Mouse (Mus musculus): ENCODE measurements at regions not wholly inside any gene's neighbourhood (a gene's known extent, or its start where the extent isn't known, plus 50 kb on each side); places are given as distances from the start of the nearest gene placed in this dataset.

DNA sequence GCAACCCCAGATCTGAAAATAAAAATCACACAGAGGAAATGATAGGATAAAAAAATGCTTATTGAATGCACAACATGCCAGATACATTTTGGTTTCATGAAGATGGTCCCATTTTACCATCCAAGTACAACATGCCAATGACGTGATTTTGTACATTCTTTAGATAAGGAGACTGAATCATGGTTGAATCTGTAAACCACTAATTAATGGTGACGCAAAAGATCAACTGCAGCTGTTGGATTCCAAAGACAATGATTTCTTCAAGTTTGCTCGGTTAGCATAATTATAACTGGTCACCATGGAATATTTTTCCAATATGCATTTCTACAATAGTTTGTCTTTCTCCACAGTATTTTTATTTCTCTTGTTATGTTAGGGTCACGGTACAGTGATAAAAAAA is 336.6 kb downstream of the Tmem182 start:
- H3K4me3 ChIP-seq (ENCODE audit: low read depth, low read length): no peak overlapping the region
- H3K9me3 ChIP-seq (replicated peaks; ENCODE audit: control insufficient read depth, insufficient read depth, low read length, poor library complexity, severe bottlenecking): no peaks in the 10 kb centered on the region
- no peak for TF ChIP-seq POLR2A (IDR thresholded peaks at IDR 0.05; ENCODE audit: insufficient read depth, low read length)
- no peak for TF ChIP-seq EP300 (IDR thresholded peaks at IDR 0.05; ENCODE audit: insufficient read depth, low read depth, low read length)
- TF ChIP-seq CTCF (IDR thresholded peaks at IDR 0.05; ENCODE audit: low read depth, low read length): no peak
- no peak overlapping the region for H3K9ac ChIP-seq (ENCODE audit: low read depth, poor library complexity, severe bottlenecking)
- 0 out of 2 replicates have a peak, but pooled peaks cover 1% of the 10 kb centered on the region for H3K27me3 ChIP-seq (ENCODE audit: control insufficient read depth, insufficient read depth, low read length, poor library complexity, severe bottlenecking)
- no peaks in the 10 kb centered on the region for H3K36me3 ChIP-seq (ENCODE audit: control insufficient read depth, insufficient read depth, low read length, poor library complexity, severe bottlenecking)
- no peaks in the 10 kb centered on the region for H3K4me1 ChIP-seq (ENCODE audit: control insufficient read depth, insufficient read depth, low read length)
- H3K27ac ChIP-seq (ENCODE audit: insufficient read depth, low read length): no peak overlapping the region

DNA sequence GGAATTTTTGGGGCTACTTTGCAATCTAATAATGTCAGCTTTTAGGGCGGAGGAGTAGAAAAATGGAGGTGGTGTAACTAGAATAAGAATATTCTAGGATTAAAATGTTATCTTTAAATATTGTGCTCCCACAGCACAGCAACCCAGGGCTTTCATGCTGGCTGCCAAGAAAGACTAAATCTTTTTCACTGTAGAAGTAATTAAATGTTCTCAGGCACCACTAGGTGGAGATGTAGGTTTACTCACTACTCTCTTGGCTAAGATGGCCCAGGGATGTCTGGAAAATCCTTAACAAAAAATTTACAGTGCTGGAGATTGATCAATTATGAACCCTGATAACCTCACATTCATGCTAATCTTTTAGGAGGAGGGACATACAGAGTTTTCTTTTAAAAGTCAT is 347.1 kb downstream of the Tmem182 start:
- Histone ChIP-seq H3K27me3 (ENCODE audit: control insufficient read depth, insufficient read depth, low read length, poor library complexity, severe bottlenecking) (no peaks in the 10 kb centered on the region), H3K4me3 (ENCODE audit: low read depth, low read length) (no peak overlapping the region), H3K9ac (ENCODE audit: low read depth, poor library complexity, severe bottlenecking) (no peak overlapping the region), H3K36me3 (ENCODE audit: control insufficient read depth, insufficient read depth, low read length, poor library complexity, severe bottlenecking) (no peaks in the 10 kb centered on the region), H3K4me1 (ENCODE audit: control insufficient read depth, insufficient read depth, low read length) (no peaks in the 10 kb centered on the region), H3K9me3 (replicated peaks; ENCODE audit: control insufficient read depth, insufficient read depth, low read length, poor library complexity, severe bottlenecking) (no peaks in the 10 kb centered on the region), H3K27ac (ENCODE audit: insufficient read depth, low read length) (no peak overlapping the region)
- no peak for TF ChIP-seq EP300 (IDR thresholded peaks at IDR 0.05; ENCODE audit: insufficient read depth, low read depth, low read length)
- peak; percentile 1 for TF ChIP-seq CTCF (IDR thresholded peaks at IDR 0.05; ENCODE audit: low read depth, low read length)

- H3K4me1 ChIP-seq (ENCODE audit: control insufficient read depth, insufficient read depth, low read length): no peaks in the 10 kb centered on the region
- no peak for TF ChIP-seq EP300 (IDR thresholded peaks at IDR 0.05; ENCODE audit: insufficient read depth, low read depth, low read length)
- no peak overlapping the region for H3K27ac ChIP-seq (ENCODE audit: insufficient read depth, low read length)
- H3K27me3 ChIP-seq (ENCODE audit: control insufficient read depth, insufficient read depth, low read length, poor library complexity, severe bottlenecking): no peaks in the 10 kb centered on the region
- no peaks in the 10 kb centered on the region for H3K9me3 ChIP-seq (replicated peaks; ENCODE audit: control insufficient read depth, insufficient read depth, low read length, poor library complexity, severe bottlenecking)
- H3K36me3 ChIP-seq (ENCODE audit: control insufficient read depth, insufficient read depth, low read length, poor library complexity, severe bottlenecking): no peaks in the 10 kb centered on the region
- H3K4me3 ChIP-seq (ENCODE audit: low read depth, low read length): no peak overlapping the region
- H3K9ac ChIP-seq (ENCODE audit: low read depth, poor library complexity, severe bottlenecking): no peak overlapping the region
These were observed 348.0 kb downstream of the Tmem182 start for GRCm38 (mm10) chr1:41153174-41153999.

DNA sequence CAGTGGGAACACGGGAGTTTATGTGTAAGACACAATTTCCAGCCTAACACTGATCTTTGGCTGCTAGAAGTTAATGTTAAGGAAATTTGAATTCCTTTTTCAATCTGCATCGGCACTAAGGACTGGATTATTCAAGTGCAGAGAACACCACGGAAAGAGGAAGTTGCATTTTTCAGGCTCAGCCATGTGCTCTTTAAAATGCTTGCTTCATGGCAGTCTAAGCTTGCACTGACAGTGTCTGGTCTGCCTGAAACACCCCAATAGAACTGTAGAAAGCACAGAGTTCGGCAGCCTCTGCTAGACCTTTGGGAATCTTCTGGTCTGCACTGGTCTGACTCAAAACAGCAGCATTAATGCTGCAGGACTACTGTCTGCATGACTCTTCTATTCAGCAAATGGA is 348.8 kb downstream of the Tmem182 start:
- Histone ChIP-seq H3K9ac (ENCODE audit: low read depth, poor library complexity, severe bottlenecking) (no peak overlapping the region), H3K27me3 (ENCODE audit: control insufficient read depth, insufficient read depth, low read length, poor library complexity, severe bottlenecking) (no peaks in the 10 kb centered on the region), H3K36me3 (ENCODE audit: control insufficient read depth, insufficient read depth, low read length, poor library complexity, severe bottlenecking) (no peaks in the 10 kb centered on the region), H3K27ac (ENCODE audit: insufficient read depth, low read length) (no peak overlapping the region), H3K4me3 (ENCODE audit: low read depth, low read length) (no peak overlapping the region), H3K9me3 (replicated peaks; ENCODE audit: control insufficient read depth, insufficient read depth, low read length, poor library complexity, severe bottlenecking) (0 out of 2 replicates have a peak, but pooled peaks cover 3% of the 10 kb centered on the region), H3K4me1 (ENCODE audit: control insufficient read depth, insufficient read depth, low read length) (no peaks in the 10 kb centered on the region)
- TF ChIP-seq POLR2A (IDR thresholded peaks at IDR 0.05; ENCODE audit: insufficient read depth, low read length): no peak
- no peak for TF ChIP-seq EP300 (IDR thresholded peaks at IDR 0.05; ENCODE audit: insufficient read depth, low read depth, low read length)
- no peak for TF ChIP-seq CTCF (IDR thresholded peaks at IDR 0.05; ENCODE audit: low read depth, low read length)

DNA sequence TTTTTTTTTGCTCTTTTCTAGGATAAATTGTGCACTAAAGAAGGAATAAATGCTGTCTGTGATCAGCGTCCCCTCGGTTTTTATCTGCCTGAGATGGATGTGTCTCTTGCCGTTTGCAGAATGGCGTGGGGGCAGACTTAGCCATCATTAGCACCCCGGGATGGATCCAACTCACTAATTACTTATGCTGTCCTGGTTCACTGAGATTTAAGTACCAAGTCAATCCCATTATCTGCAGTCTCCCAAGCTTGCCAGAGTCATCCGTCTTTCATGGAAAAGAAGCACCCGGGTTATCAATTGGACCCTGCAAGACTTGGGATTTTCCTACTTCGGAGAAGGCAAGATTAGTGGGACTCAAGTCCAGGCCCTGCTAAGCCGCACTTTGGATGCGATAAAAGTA is 351.5 kb downstream of the Tmem182 start:
- H3K36me3 ChIP-seq (ENCODE audit: control insufficient read depth, insufficient read depth, low read length, poor library complexity, severe bottlenecking): no peaks in the 10 kb centered on the region
- no peak overlapping the region for H3K27ac ChIP-seq (ENCODE audit: insufficient read depth, low read length)
- TF ChIP-seq POLR2A (IDR thresholded peaks at IDR 0.05; ENCODE audit: insufficient read depth, low read length) (no peak), CTCF (IDR thresholded peaks at IDR 0.05; ENCODE audit: low read depth, low read length) (no peak), EP300 (IDR thresholded peaks at IDR 0.05; ENCODE audit: insufficient read depth, low read depth, low read length) (no peak)
- 0 out of 2 replicates have a peak, but pooled peaks cover 3% of the 10 kb centered on the region for H3K9me3 ChIP-seq (replicated peaks; ENCODE audit: control insufficient read depth, insufficient read depth, low read length, poor library complexity, severe bottlenecking)
- no peaks in the 10 kb centered on the region for H3K4me1 ChIP-seq (ENCODE audit: control insufficient read depth, insufficient read depth, low read length)
- no peak overlapping the region for H3K4me3 ChIP-seq (ENCODE audit: low read depth, low read length)
- no peak overlapping the region for H3K9ac ChIP-seq (ENCODE audit: low read depth, poor library complexity, severe bottlenecking)
- no peaks in the 10 kb centered on the region for H3K27me3 ChIP-seq (ENCODE audit: control insufficient read depth, insufficient read depth, low read length, poor library complexity, severe bottlenecking)

DNA sequence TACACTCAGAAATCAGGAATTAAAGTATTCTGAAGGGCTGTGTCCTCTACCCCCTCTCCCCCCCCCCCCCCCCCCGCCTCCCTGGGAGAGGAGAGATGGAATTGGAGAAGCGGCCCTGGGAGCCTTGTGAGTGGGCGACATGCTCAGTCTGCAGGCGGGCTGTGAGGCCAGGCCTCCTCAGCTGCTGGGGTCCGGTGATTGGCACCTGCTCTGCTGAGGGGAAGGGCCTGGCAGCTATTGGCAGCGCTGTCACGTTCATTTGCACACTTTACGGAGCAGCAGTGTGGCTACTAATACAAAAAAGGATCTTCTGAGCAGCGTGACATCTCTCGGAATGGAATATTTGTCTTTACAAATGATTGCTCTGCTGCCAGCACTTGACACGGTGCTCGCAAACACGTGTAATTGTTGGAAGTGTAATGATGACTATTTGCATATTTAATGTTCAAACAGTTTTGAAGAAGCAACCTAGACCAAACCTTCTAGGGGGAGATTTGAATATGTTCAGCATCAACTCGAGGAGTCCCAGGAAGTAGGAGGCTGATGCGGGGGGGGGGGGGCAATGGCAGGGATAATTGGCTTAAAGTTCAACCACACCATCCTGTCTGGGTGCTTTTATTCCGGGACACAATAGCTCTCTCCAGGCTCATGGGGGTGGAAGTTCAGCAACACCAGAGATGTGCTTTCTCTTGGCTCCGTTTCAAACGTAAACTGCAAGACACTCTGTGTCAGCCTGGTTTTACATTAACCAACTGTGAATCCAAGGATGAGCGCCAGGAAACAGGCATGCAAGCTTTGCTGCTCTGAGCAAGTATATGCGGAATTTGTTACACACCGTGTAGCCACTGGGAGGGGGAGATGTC is 352.5 kb downstream of the Tmem182 start:
- TF ChIP-seq CTCF (IDR thresholded peaks at IDR 0.05; ENCODE audit: low read depth, low read length) (no peak), POLR2A (IDR thresholded peaks at IDR 0.05; ENCODE audit: insufficient read depth, low read length) (no peak), EP300 (IDR thresholded peaks at IDR 0.05; ENCODE audit: insufficient read depth, low read depth, low read length) (no peak)
- H3K4me1 ChIP-seq (ENCODE audit: control insufficient read depth, insufficient read depth, low read length): no peaks in the 10 kb centered on the region
- H3K4me3 ChIP-seq (ENCODE audit: low read depth, low read length): no peak overlapping the region
- H3K36me3 ChIP-seq (ENCODE audit: control insufficient read depth, insufficient read depth, low read length, poor library complexity, severe bottlenecking): no peaks in the 10 kb centered on the region
- H3K9ac ChIP-seq (ENCODE audit: low read depth, poor library complexity, severe bottlenecking): no peak overlapping the region
- 0 out of 2 replicates have a peak, but pooled peaks cover 3% of the 10 kb centered on the region for H3K9me3 ChIP-seq (replicated peaks; ENCODE audit: control insufficient read depth, insufficient read depth, low read length, poor library complexity, severe bottlenecking)
- no peak overlapping the region for H3K27ac ChIP-seq (ENCODE audit: insufficient read depth, low read length)
- H3K27me3 ChIP-seq (ENCODE audit: control insufficient read depth, insufficient read depth, low read length, poor library complexity, severe bottlenecking): no peaks in the 10 kb centered on the region
